Mouse (Mus musculus): ENCODE measurements at regions not wholly inside any gene's neighbourhood (a gene's known extent, or its start where the extent isn't known, plus 50 kb on each side); places are given as distances from the start of the nearest gene placed in this dataset.

DNA sequence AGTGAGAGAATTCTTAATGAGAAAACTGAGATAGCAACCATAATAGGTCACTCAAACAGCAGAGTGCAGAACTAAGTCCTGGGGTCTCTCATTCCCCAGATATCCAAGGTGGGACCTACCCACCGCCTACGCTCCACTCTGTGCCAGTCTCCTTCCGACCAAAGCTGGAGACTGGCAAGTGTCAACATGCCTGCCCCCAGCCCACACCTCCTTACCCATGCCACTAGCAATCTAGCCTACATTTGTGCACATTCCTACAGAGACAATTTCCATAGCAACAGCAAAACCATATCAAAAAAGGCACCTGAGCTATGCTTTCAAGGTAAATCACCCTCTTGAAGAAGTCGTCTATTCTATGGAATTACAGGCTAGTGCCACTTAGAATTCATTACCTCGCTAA, 97.3 kb upstream of the Ankrd1 start:
- WGBS = 82% methylated on average over 5 of the region's 5 CpGs
- no peak for ATAC-seq (ENCODE audit: low FRiP score, low read depth)

DNA sequence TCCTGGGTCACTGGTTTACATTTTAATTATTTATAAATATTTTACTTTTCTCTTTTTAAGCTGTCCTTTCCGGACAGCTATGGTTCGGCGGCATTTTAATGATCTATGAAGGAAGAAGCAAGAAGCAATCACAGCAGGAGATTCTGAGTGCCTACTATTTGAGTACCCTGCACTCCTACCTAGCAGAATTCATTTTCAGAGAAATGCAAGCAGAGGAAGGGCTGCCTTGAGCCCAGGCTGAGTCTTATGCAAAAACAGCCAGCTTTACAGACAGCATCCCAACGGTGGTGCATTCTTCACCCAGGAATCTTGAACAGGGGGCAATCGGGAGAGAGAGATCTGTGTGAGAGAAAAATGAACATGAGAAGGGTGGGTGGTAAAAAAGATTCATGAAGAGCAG, 97.7 kb upstream of the Ankrd1 start:
- H3K4me2 ChIP-seq = no peak overlapping the region
- H3K36me3 ChIP-seq = no peaks in the 10 kb centered on the region
- 56% methylated on average over 5 of the region's 5 CpGs for WGBS
- no peak overlapping the region for H3K27ac ChIP-seq (replicated peaks)
- no peaks in the 10 kb centered on the region for H3K9me3 ChIP-seq
- H3K4me3 ChIP-seq = no peak overlapping the region
- no peak for ATAC-seq (ENCODE audit: low FRiP score, low read depth)
- H3K27me3 ChIP-seq = no peaks in the 10 kb centered on the region
- peaks cover 30% of the 10 kb centered on the region for H3K4me1 ChIP-seq (replicated peaks)
- H3K9ac ChIP-seq = no peak overlapping the region

More for the DNA sequence above, 97.3 kb upstream of the Ankrd1 start:
- Histone ChIP-seq H3K4me2 (no peak overlapping the region), H3K9ac (no peak overlapping the region), H3K36me3 (no peaks in the 10 kb centered on the region), H3K4me3 (no peak overlapping the region), H3K9me3 (no peaks in the 10 kb centered on the region), H3K27ac (replicated peaks) (no peak overlapping the region), H3K27me3 (no peaks in the 10 kb centered on the region), H3K4me1 (replicated peaks) (peaks cover 30% of the 10 kb centered on the region)

DNA sequence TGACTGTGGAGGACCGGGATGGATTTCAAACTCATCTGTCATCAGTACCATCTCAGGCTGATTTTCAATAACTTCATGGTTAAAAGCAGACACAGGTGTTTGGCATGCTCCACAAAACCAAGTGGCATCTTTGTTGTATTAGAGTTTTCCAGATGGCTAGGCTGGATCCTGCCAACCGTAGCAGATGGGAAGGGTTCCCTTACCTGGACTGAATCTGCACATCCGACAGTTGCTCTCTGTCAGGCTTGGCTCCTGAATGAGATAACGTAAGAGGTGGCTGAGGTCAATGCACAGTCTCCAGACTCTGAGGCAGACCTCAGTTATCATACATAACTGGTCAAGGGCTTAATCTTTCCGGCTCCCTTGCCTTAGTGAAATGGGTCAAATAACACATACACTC, 99.0 kb upstream of the Ankrd1 start:
- WGBS = 82% methylated on average over 5 of the region's 5 CpGs
- Histone ChIP-seq H3K9ac (no peak overlapping the region), H3K4me2 (no peak overlapping the region), H3K4me3 (no peak overlapping the region), H3K27ac (replicated peaks) (no peak overlapping the region), H3K9me3 (no peaks in the 10 kb centered on the region), H3K27me3 (no peaks in the 10 kb centered on the region), H3K4me1 (replicated peaks) (peaks cover 19% of the 10 kb centered on the region), H3K36me3 (no peaks in the 10 kb centered on the region)
- ATAC-seq (ENCODE audit: low FRiP score, low read depth) = no peak

DNA sequence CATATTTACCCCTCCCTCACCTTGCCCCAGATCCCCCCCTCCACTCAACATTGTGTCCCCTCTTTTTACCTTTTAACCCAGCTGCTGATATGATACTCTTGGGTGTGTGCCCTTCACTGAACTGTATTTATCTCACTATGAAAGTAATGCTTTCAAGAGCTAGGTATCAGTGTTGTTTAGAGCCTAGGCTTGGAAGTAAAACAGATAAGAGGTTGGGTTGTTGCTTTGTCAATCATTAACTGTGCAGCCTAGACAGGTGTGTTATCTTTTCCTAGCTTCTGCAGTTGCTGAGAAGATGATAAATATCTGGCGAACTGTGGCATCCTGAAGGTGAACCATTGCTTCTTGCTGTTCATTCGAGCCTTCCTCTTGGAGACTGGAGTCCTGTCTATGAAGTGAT, 101.2 kb upstream of the Ankrd1 start:
- ATAC-seq (ENCODE audit: low FRiP score, low read depth) = no peak
- Histone ChIP-seq H3K4me3 (no peak overlapping the region), H3K4me1 (replicated peaks) (peaks cover 6% of the 10 kb centered on the region), H3K9me3 (no peaks in the 10 kb centered on the region), H3K27ac (replicated peaks) (no peak overlapping the region), H3K9ac (no peak overlapping the region), H3K27me3 (no peaks in the 10 kb centered on the region), H3K36me3 (no peaks in the 10 kb centered on the region), H3K4me2 (no peak overlapping the region)
- WGBS = 89% methylated on average over 2 of the region's 2 CpGs

DNA sequence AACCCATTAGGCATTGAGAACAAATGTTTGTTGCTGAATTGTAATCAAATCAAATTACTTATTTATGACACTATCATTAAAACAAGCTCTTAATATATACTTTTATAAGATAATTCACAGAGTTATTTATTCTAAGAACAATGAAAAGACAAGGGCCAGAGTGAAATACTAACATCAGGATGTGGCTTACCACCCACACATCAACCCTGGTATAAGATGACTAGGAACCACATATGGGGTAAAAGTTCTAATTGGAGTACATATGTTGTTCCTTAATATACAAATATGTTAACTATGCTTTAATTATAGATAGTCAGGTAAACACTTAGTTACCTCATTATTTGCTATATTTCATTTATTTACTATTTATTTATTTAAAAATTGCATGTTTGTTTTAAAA, 101.7 kb upstream of the Ankrd1 start:
- Histone ChIP-seq H3K4me3 (no peak overlapping the region), H3K27ac (replicated peaks) (no peak overlapping the region), H3K9ac (no peak overlapping the region), H3K36me3 (no peaks in the 10 kb centered on the region), H3K4me1 (replicated peaks) (peaks cover 6% of the 10 kb centered on the region), H3K9me3 (no peaks in the 10 kb centered on the region), H3K4me2 (no peak overlapping the region), H3K27me3 (no peaks in the 10 kb centered on the region)
- no peak for ATAC-seq (ENCODE audit: low FRiP score, low read depth)

DNA sequence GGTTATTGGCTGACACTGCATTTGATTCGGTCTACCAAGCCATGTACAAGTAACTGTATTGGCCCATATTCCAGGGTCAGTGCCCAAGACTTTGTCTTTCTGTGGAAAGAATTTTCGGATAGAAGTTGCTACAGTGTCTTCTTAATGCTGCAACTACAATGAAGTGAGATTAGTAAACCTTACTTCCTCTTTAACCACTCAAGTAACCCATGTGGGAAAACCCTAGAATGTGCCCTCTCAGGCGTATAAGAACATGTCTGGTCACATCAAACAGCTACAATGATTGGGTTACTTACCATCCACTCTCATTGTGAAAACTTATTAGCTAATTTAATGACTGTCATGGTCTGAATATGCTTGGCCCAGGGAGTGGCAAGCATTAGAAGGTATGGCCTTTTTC, 102.3 kb upstream of the Ankrd1 start:
- ATAC-seq (ENCODE audit: low FRiP score, low read depth) = no peak
- no peaks in the 10 kb centered on the region for H3K9me3 ChIP-seq
- H3K4me3 ChIP-seq = no peak overlapping the region
- no peak overlapping the region for H3K4me2 ChIP-seq
- H3K27ac ChIP-seq (replicated peaks) = no peak overlapping the region
- 88% methylated on average over 3 of the region's 3 CpGs for WGBS
- H3K9ac ChIP-seq = no peak overlapping the region
- H3K4me1 ChIP-seq (replicated peaks) = peaks cover 5% of the 10 kb centered on the region
- no peaks in the 10 kb centered on the region for H3K36me3 ChIP-seq
- no peaks in the 10 kb centered on the region for H3K27me3 ChIP-seq

DNA sequence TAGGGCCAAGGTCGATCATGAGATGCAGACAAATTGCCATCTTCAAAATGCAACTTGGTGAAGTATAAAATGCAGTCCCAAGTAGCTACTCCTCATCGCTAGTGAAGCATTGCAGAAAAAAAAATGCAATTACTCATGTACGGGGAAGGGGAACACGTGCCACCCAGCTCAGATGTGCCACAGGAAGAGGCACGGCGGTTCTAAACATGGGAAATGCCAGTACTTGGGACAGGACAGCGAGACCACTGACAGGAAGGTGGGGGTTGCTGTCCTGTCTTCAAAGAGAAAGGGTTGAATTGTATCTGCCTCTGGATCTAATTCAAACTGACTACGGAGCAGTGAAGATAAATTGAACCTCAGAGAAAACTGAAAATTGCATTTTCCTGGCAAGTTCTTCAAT, 104.6 kb upstream of the Ankrd1 start:
- Histone ChIP-seq H3K4me3 (no peak overlapping the region), H3K9me3 (no peaks in the 10 kb centered on the region), H3K4me1 (replicated peaks) (no peaks in the 10 kb centered on the region; the same call in 1 of the 2 replicates), H3K27me3 (no peaks in the 10 kb centered on the region), H3K36me3 (no peaks in the 10 kb centered on the region), H3K9ac (no peak overlapping the region), H3K27ac (replicated peaks) (no peak overlapping the region), H3K4me2 (no peak overlapping the region)
- no peak for ATAC-seq (ENCODE audit: low FRiP score, low read depth)
- 69% methylated on average over 8 of the region's 8 CpGs for WGBS

DNA sequence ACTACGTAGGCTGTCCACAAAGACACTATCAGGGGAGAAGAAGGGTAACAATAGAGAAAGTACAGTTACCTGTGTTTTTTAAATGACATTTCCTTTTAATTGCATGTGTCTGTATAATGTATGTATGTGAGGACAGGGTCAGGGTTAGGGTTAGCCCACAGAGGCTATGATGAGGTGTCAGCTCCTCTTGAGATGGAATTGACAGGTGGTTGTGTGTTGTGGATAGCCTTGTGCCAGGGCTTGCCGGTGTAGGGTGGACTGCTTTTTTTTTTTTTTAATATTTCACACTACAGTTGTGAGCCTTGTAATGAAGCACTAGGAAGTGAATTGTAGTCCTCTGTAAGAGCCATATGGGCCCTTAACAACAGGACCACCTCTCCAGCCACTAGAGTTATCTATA, 105.7 kb upstream of the Ankrd1 start:
- H3K9me3 ChIP-seq = no peaks in the 10 kb centered on the region
- H3K9ac ChIP-seq = no peak overlapping the region
- no peaks in the 10 kb centered on the region for H3K27me3 ChIP-seq
- H3K36me3 ChIP-seq = no peaks in the 10 kb centered on the region
- H3K4me2 ChIP-seq = no peak overlapping the region
- no peak overlapping the region for H3K27ac ChIP-seq (replicated peaks)
- H3K4me1 ChIP-seq (replicated peaks) = no peaks in the 10 kb centered on the region; the same call in 1 of the 2 replicates
- ATAC-seq (ENCODE audit: low FRiP score, low read depth) = no peak
- no peak overlapping the region for H3K4me3 ChIP-seq
- 95% methylated on average over 2 of the region's 2 CpGs for WGBS

DNA sequence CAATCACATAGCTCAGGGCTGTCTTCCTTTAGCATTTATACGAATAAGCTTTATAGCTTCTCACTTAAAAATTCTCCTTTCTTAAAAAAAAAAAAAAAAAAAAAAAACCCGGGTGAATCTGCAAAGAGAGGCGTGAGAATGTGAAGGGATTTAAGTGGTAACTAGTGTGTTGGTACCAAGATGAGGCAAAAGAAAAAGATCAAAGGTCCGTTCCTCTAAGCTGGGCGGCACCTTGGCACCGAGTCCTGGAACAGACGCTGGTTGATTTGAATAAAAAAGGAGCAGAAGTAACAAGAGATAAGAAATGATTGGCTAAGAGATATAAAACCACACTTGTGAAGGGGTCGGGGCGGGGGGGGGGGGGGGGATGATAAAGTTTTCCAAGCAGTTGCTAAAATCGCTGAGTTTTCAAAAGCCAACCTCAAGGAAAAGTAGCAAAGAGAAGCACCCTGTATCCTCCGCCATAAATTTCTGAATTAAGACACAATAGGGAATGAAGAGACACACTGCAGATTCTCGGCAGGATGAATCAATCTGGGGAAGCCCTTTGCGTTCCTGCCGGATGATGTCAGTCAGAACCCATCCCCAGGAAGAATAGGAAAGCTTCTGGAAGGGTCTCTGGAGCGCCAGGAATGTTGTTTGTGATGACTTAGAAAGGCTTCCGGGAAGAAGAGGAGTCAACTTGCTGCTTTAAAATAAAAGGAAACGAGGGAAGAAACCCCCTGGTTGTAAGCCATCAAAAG, 107.7 kb upstream of the Ankrd1 start:
- Histone ChIP-seq H3K9me3 (no peaks in the 10 kb centered on the region), H3K4me2 (peak overlapping the region; percentile 31), H3K4me1 (replicated peaks) (no peaks in the 10 kb centered on the region; the same call in 1 of the 2 replicates), H3K27me3 (no peaks in the 10 kb centered on the region), H3K36me3 (no peaks in the 10 kb centered on the region), H3K9ac (no peak overlapping the region), H3K4me3 (no peak overlapping the region), H3K27ac (replicated peaks) (no peak overlapping the region)
- 27% methylated on average over 16 of the region's 17 CpGs for WGBS
- ATAC-seq (ENCODE audit: low FRiP score, low read depth) = no peak

DNA sequence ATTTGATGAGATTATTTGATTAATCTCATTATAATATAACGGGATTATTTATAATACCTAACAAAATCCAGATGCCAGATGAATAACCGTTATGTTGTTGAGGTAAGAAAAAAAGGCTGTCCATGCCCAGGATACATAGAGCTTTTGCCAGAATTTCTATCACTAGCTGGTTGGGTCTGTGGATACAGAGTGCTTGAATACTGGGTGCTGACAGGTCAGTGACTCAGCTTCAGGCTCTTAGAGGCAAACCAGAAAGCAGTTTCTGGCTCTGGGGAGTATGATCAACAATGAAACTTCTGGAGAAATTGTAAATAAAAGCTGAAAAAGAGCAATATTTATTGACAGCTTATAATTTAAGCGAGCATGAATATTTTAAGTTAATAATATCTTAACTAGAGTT, 109.4 kb upstream of the Ankrd1 start:
- no peak overlapping the region for H3K4me2 ChIP-seq
- no peaks in the 10 kb centered on the region for H3K27me3 ChIP-seq
- no peaks in the 10 kb centered on the region; the same call in 1 of the 2 replicates for H3K4me1 ChIP-seq (replicated peaks)
- H3K9ac ChIP-seq = no peak overlapping the region
- H3K9me3 ChIP-seq = no peaks in the 10 kb centered on the region
- no peak for ATAC-seq (ENCODE audit: low FRiP score, low read depth)
- no peaks in the 10 kb centered on the region for H3K36me3 ChIP-seq
- H3K4me3 ChIP-seq = no peak overlapping the region
- H3K27ac ChIP-seq (replicated peaks) = no peak overlapping the region
- WGBS = 96% methylated on average over 3 of the region's 3 CpGs

DNA sequence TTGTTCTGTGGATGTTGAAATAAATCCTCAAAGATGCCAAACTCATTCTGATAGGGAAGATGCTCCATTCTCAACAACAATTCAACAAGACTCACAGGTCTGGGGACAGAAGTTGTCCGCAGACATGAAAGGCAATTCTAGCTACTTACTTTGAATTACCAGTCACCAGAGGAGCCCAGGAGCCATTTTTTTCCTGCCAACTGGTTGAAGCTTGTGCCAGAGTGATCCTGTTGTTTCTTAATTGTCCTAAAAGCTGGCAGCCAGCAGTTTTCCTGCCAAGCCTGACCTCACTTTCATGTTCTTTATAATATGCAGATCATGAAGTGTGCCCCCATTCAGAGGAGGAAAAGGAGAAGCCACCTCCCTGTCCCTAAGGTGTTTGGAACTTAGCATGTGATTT, 110.0 kb upstream of the Ankrd1 start:
- 59% methylated on average over 1 of the region's 1 CpGs for WGBS
- H3K27ac ChIP-seq (replicated peaks) = no peak overlapping the region
- no peak overlapping the region for H3K4me3 ChIP-seq
- no peaks in the 10 kb centered on the region for H3K36me3 ChIP-seq
- H3K9ac ChIP-seq = no peak overlapping the region
- H3K27me3 ChIP-seq = no peaks in the 10 kb centered on the region
- no peak for ATAC-seq (ENCODE audit: low FRiP score, low read depth)
- no peak overlapping the region for H3K4me2 ChIP-seq
- no peaks in the 10 kb centered on the region for H3K9me3 ChIP-seq
- H3K4me1 ChIP-seq (replicated peaks) = no peaks in the 10 kb centered on the region; the same call in 1 of the 2 replicates

DNA sequence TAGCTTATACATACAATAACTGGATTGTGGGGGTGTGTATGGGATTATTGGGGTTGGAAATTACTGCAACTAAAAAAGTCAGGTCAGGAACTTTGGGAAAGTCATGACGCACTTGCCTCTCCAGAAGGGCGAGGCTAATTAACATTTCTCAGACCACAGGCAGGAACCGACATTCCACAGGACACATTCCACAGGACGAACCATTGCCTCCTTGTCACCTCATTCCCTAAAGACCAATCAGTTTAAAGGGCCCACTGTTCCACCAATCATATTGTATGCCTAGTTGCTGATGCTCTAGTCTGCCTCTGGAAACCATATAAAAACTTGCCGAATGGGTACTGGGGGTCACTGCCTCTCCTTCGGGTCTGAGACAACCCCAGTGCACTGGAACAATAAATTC, 113.0 kb upstream of the Pcgf5 start:
- Histone ChIP-seq H3K9ac (no peak overlapping the region), H3K4me3 (no peak overlapping the region), H3K4me2 (no peak overlapping the region), H3K9me3 (no peaks in the 10 kb centered on the region), H3K4me1 (replicated peaks) (no peaks in the 10 kb centered on the region), H3K27me3 (no peaks in the 10 kb centered on the region), H3K27ac (replicated peaks) (no peak overlapping the region), H3K36me3 (no peaks in the 10 kb centered on the region)
- 88% methylated on average over 6 of the region's 6 CpGs for WGBS
- ATAC-seq (ENCODE audit: low FRiP score, low read depth) = no peak

Measured in hindbrain, embryonic 15.5 days (tissue).